In the genomic region with DNA sequence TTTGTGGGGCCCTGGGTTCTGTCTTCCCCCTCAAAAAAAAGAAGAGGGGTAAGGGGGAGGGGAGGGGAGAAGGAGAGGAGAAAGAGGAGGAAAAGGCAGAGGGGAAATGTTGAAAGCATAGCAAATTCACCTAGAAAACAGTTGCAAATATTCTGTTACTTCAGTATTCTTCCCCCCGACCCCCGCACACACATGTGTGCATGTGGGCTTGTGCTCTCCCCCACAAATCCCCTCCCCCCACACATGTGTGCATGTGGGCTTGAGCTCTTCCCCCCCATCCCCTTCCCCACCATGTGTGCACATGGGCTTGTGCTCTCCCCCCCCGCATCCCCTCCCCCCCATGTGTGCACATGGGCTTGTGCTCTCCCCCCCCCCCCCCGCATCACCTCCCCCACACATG, we compare ENCODE assay signal across 3 mouse cellular contexts. TPM values are rescaled to one million over a fixed set of nuclear protein-coding genes. Genes with fewer than 3 reads are reported as not detected.
"Had no signal": no experiment of that assay in that cellular context is flagged by ENCODE, and none has a peak within 500 bp of the region (broad histone marks: within the 10 kb centered on the region; RNA-seq: fewer than 3 reads in every experiment).

No protein-coding gene starts in this region.

RNA-seq across cellular contexts. Expression of gene Sytl3, which starts 30.5 kb away (rescaled TPM):
- total RNA-seq: midbrain, postnatal 0 days had no signal
- polyA plus RNA-seq: liver, embryonic 11.5 days; midbrain, embryonic 11.5 days had no signal
